Mouse (Mus musculus) intestine, embryonic 15.5 days (tissue): Measurements from ENCODE around the gene Ampd3. TPM values are rescaled to one million over a fixed set of nuclear protein-coding genes. Genes with fewer than 3 reads are reported as not detected.

Source experiments
- ATAC-seq: fragments of 200-750 bp; cut with Nextera tagmentation; 2 replicates; pipeline ENCODE4 v1.8.0; 2017; ENCODE audit warnings: moderate TSS enrichment, moderate library complexity
- H3K27ac ChIP-seq: fragments of 300-500 bp; sonication (generic); 2 replicates; pipeline ENCODE4 v1.5.1; 2015; ENCODE audit warnings: mild to moderate bottlenecking, inconsistent platforms
- H3K27me3 ChIP-seq: fragments of 300-500 bp; sonication (generic); replicated peaks from 2 replicates; pipeline ENCODE4 v1.6.1; 2015; ENCODE audit warnings: inconsistent platforms
- H3K36me3 ChIP-seq: fragments of 300-500 bp; sonication (generic); 2 replicates; pipeline ENCODE4 v1.6.1; 2015; ENCODE audit warnings: inconsistent platforms
- H3K4me1 ChIP-seq: fragments of 300-500 bp; sonication (generic); replicated peaks from 2 replicates; pipeline ENCODE4 v1.6.1; 2015; ENCODE audit warnings: inconsistent platforms
- H3K4me2 ChIP-seq: fragments of 300-500 bp; sonication (generic); replicated peaks from 2 replicates; pipeline ENCODE4 v1.6.1; 2015; ENCODE audit warnings: mild to moderate bottlenecking, inconsistent platforms
- H3K4me3 ChIP-seq: fragments of 300-500 bp; sonication (generic); replicated peaks from 2 replicates; pipeline ENCODE4 v1.5.1; 2015; ENCODE audit warnings: inconsistent platforms
- H3K9ac ChIP-seq: fragments of 300-500 bp; sonication (generic); 2 replicates; pipeline ENCODE4 v1.6.1; 2015; ENCODE audit warnings: inconsistent platforms
- H3K9me3 ChIP-seq: fragments of 300-500 bp; sonication (generic); 2 replicates; pipeline ENCODE4 v1.6.1; 2016; ENCODE audit warnings: inconsistent platforms
- WGBS: fragments of 180-500 bp; shearing (Covaris S2); methylation state at CpG from one replicate; pipeline ENCODE4 v1.1.7; 2015; 5-methylcytosine and 5-hydroxymethylcytosine counted together
- polyA plus RNA-seq: library from polyadenylated mRNA; unstranded; fragments of >200 nt; fragmentation: Nextera tagmentation; extraction: Ambion mirVana; gene quantifications from 2 replicates; pipeline ENCODE4 v1.2.1, GENCODE M21; 2015

The Ampd3 gene
- polyA plus RNA-seq, 1 experiment from 2014 or later = 4.1 TPM

DNA sequence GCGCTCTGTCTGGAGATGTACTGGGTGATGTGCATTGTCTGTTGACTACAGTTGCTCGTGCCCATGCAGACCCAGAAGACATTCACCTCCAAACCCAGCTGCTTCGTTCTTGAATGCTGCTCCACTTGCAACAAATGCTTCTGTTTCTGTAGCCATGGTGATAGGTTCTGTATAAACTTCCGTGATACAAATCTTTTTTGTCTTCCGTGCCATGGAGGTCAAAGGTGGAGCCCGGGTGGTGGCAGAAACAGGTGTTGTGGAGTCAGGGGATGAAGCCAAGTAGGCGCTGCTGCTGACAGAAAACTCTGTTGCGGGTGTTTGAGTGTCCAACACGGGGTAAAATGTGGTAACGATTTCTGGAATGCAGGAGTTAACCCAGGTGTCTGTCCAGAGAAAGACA, 85.6 kb downstream of the Ampd3 start:
- WGBS = 49% methylated on average over 10 of the region's 10 CpGs
- Histone ChIP-seq H3K9me3 (no peaks in the 10 kb centered on the region), H3K36me3 (no peaks in the 10 kb centered on the region), H3K27ac (no peak overlapping the region), H3K4me1 (peaks cover 12% of the 10 kb centered on the region), H3K27me3 (no peaks in the 10 kb centered on the region), H3K4me3 (no peak overlapping the region), H3K4me2 (no peak overlapping the region), H3K9ac (no peak overlapping the region)
- ATAC-seq = no peak

- Histone ChIP-seq H3K9me3 (no peaks in the 10 kb centered on the region), H3K4me2 (no peak overlapping the region), H3K27ac (no peak overlapping the region), H3K36me3 (no peaks in the 10 kb centered on the region), H3K4me3 (no peak overlapping the region), H3K9ac (no peak overlapping the region), H3K27me3 (no peaks in the 10 kb centered on the region), H3K4me1 (peaks cover 13% of the 10 kb centered on the region)
- no peak for ATAC-seq
- 51% methylated on average over 3 of the region's 3 CpGs for WGBS
Observed at GRCm38 (mm10) chr7:110854519-110854918, 86.5 kb downstream of the Ampd3 start.

DNA sequence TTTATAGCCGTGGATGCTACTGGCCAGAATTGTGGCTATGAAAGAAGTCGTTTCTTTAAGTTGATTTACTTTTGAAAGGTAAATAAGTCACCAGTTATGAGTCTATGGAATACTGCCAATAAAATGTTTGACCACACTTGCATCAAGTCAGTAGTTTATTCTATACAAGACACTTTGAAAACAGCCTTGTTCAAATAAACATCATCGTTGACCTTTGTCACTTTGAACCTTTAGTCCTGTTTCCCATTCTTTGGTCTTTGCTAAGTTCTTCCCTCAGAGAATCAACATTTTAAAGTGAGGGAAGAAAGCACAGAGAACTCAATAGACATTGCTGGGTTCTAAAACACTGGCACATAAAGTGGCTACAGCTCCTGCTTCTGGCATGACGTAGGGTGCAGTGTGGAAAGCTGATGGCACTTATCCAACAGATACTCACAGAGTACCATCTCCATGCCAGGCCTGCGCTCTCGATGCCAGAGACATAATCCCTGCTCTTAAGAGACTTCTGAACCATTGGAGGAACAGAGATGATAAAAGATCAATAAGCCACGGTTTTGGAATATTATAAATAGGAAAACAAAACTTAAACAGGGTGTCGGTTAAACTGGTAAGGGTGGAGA, 87.0 kb downstream of the Ampd3 start:
- H3K9me3 ChIP-seq = no peaks in the 10 kb centered on the region
- peaks cover 19% of the 10 kb centered on the region for H3K4me1 ChIP-seq
- H3K36me3 ChIP-seq = no peaks in the 10 kb centered on the region
- WGBS = 66% methylated on average over 8 of the region's 8 CpGs
- no peak overlapping the region for H3K4me2 ChIP-seq
- H3K4me3 ChIP-seq = no peak overlapping the region
- no peak overlapping the region for H3K9ac ChIP-seq
- H3K27ac ChIP-seq = no peak overlapping the region
- no peak for ATAC-seq
- H3K27me3 ChIP-seq = no peaks in the 10 kb centered on the region

- ATAC-seq = no peak
- WGBS = 85% methylated on average over 1 of the region's 1 CpGs
- Histone ChIP-seq H3K4me1 (peaks cover 22% of the 10 kb centered on the region), H3K27me3 (no peaks in the 10 kb centered on the region), H3K9ac (no peak overlapping the region), H3K27ac (no peak overlapping the region), H3K4me2 (no peak overlapping the region), H3K4me3 (no peak overlapping the region), H3K36me3 (no peaks in the 10 kb centered on the region), H3K9me3 (no peaks in the 10 kb centered on the region)
Observed at GRCm38 (mm10) chr7:110855604-110856003, 87.6 kb downstream of the Ampd3 start.

GRCm38 (mm10) chr7:110860129-110860528, 92.1 kb downstream of the Ampd3 start:
- ATAC-seq = peak; percentile 82
- Histone ChIP-seq H3K4me1 (peaks cover 14% of the 10 kb centered on the region), H3K27ac (peak overlapping the region; percentile 71), H3K9ac (no peak overlapping the region), H3K4me3 (no peak overlapping the region), H3K4me2 (peak overlapping the region; percentile 30; the same call in 1 of the 2 replicates), H3K9me3 (no peaks in the 10 kb centered on the region), H3K27me3 (no peaks in the 10 kb centered on the region), H3K36me3 (no peaks in the 10 kb centered on the region)
- 17% methylated on average over 5 of the region's 5 CpGs for WGBS

Other genes starting within 250 kb of the Ampd3 start
- gene Sbf2, start 153.3 kb upstream of the Ampd3 start, polyA plus RNA-seq = 33.7 and 33.9 TPM in 2 replicates
- 4.4 and 4.9 TPM in 2 replicates for gene Adm, start 140.5 kb upstream of the Ampd3 start, polyA plus RNA-seq
- 39.8 and 41.8 TPM in 2 replicates for gene Rnf141, start 76.3 kb downstream of the Ampd3 start, polyA plus RNA-seq
- 12.7 and 18.3 TPM in 2 replicates for gene Lyve1, start 95.0 kb downstream of the Ampd3 start, polyA plus RNA-seq
- gene Mrvi1, start 214.3 kb downstream of the Ampd3 start, polyA plus RNA-seq = 15.0 and 16.9 TPM in 2 replicates